Mouse (Mus musculus): Measurements from ENCODE around the gene Gm49405.
"Not testable (repeated sequence)": the region's sequence is repeated elsewhere in the genome, so short reads cannot be mapped to it uniquely, and the experiment has no call there.

Gm49405 gene

GRCm38 (mm10) chr19:4013066-4013465, 12.6 kb downstream of the Gm49405 start:
- DNase-seq (ENCODE audit: low read depth, low spot score), result no peak

- DNase-seq (ENCODE audit: low read depth, low spot score), result no peak
Observed at GRCm38 (mm10) chr19:4014802-4015201, 14.4 kb downstream of the Gm49405 start.

- DNase-seq (ENCODE audit: low read depth, low spot score), result no peak
Observed at GRCm38 (mm10) chr19:4015635-4016034, 15.2 kb downstream of the Gm49405 start.

- no peak for DNase-seq (ENCODE audit: low read depth, low spot score)
Observed at GRCm38 (mm10) chr19:4017921-4018587, 17.6 kb downstream of the Gm49405 start.

GRCm38 (mm10) chr19:4018743-4019583, 18.5 kb downstream of the Gm49405 start:
- peak; percentile 85 for DNase-seq (ENCODE audit: low read depth, low spot score)

GRCm38 (mm10) chr19:4023185-4023584, 22.8 kb downstream of the Gm49405 start:
- DNase-seq (ENCODE audit: low read depth, low spot score), result no peak

- DNase-seq (ENCODE audit: low read depth, low spot score), result no peak
Observed at GRCm38 (mm10) chr19:4027576-4027975, 27.1 kb downstream of the Gm49405 start.

- no peak for DNase-seq (ENCODE audit: low read depth, low spot score)
Observed at GRCm38 (mm10) chr19:4032668-4033067, 32.2 kb downstream of the Gm49405 start.

GRCm38 (mm10) chr19:4033298-4033697, 32.9 kb downstream of the Gm49405 start:
- no peak for DNase-seq (ENCODE audit: low read depth, low spot score)

- no peak for DNase-seq (ENCODE audit: low read depth, low spot score)
Observed at GRCm38 (mm10) chr19:4033742-4034141, 33.3 kb downstream of the Gm49405 start.

GRCm38 (mm10) chr19:4036327-4037045, 36.1 kb downstream of the Gm49405 start:
- DNase-seq (ENCODE audit: low read depth, low spot score), result no peak

GRCm38 (mm10) chr19:4037154-4037787, 36.8 kb downstream of the Gm49405 start:
- DNase-seq (ENCODE audit: low read depth, low spot score), result not testable (repeated sequence)

GRCm38 (mm10) chr19:4037788-4038232, 37.4 kb downstream of the Gm49405 start, which contains the start of gene Gstp1:
Gene Gstp1, minus strand, starts transcription at chr19:4037985.
- peak; percentile 70 for DNase-seq (ENCODE audit: low read depth, low spot score)

- not testable (repeated sequence) for DNase-seq (ENCODE audit: low read depth, low spot score)
Observed at GRCm38 (mm10) chr19:4040941-4041340, 40.5 kb downstream of the Gm49405 start.

GRCm38 (mm10) chr19:4041500-4041899, 41.1 kb downstream of the Gm49405 start:
- not testable (repeated sequence) for DNase-seq (ENCODE audit: low read depth, low spot score)

GRCm38 (mm10) chr19:4042124-4042523, 41.7 kb downstream of the Gm49405 start:
- DNase-seq (ENCODE audit: low read depth, low spot score), result peak; percentile 76

- DNase-seq (ENCODE audit: low read depth, low spot score), result not testable (repeated sequence)
Observed at GRCm38 (mm10) chr19:4044109-4044508, 43.7 kb downstream of the Gm49405 start.

- DNase-seq (ENCODE audit: low read depth, low spot score), result peak; percentile 94
Observed at GRCm38 (mm10) chr19:4045966-4046865, 45.8 kb downstream of the Gm49405 start, which contains the start of gene Gstp2. Gene Gstp2, minus strand, starts transcription at chr19:4046023.

- peak; percentile 91 for DNase-seq (ENCODE audit: low read depth, low spot score)
Observed at GRCm38 (mm10) chr19:4046866-4047254, 46.4 kb downstream of the Gm49405 start.

GRCm38 (mm10) chr19:4047859-4048258, 47.4 kb downstream of the Gm49405 start:
- DNase-seq (ENCODE audit: low read depth, low spot score), result peak; percentile 92

All from ES-CJ7 (cell line).